Mouse (Mus musculus): ENCODE data around the gene Aox1. TPM values are rescaled to one million over a fixed set of nuclear protein-coding genes. Genes with fewer than 3 reads are reported as not detected.
"Not testable (repeated sequence)": the region's sequence is repeated elsewhere in the genome, so short reads cannot be mapped to it uniquely, and the experiment has no call there.

Aox1 gene
- polyA plus RNA-seq, 1 experiment: 0.32 TPM

DNA sequence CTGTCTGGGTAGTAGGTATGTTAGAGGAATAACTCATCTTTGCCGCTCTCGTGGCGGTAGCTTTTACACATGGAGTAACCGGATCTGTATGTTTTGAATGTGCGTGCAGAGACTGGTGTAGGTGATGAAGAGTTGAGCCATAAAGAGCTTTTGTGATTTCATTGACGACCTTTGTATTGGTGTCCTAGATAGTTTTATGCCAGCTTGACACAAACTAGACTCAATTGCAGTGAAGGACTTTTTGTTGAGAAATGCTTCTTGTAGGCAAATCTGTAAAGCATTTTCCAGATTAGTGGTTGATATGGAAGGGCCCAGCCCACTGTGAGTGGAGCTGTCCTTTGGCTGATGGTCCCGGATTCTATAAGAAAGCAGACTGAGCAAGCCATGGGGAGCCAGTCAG is 10.9 kb upstream of the Aox1 start, which contains the start of gene Kctd18:
TSS of gene Kctd18 (minus strand) at position 101 of the 400 bp plus-strand sequence.
- peaks cover 9% of the 10 kb centered on the region for H3K36me3 ChIP-seq (ENCODE audit: control insufficient read depth, insufficient read depth, low read length)
- no peak within 1 kb of the TSS for H3K27ac ChIP-seq (ENCODE audit: insufficient read depth, low read depth, low read length)
- WGBS: 96% methylated on average over 7 of the region's 7 CpGs
- no peaks in the 10 kb centered on the region for H3K27me3 ChIP-seq (ENCODE audit: control insufficient read depth, insufficient read depth, low read length)
- H3K4me3 ChIP-seq (ENCODE audit: low read depth, low read length): no peak within 1 kb of the TSS
- H3K4me1 ChIP-seq (ENCODE audit: control insufficient read depth, insufficient read depth, insufficient read length, low read length): no peaks in the 10 kb centered on the region
- TF ChIP-seq POLR2A (IDR thresholded peaks at IDR 0.05; ENCODE audit: low read depth, low read length): no peak
- TF ChIP-seq CTCF (IDR thresholded peaks at IDR 0.05; ENCODE audit: extremely low read depth, insufficient read length, insufficient replicate concordance, low read depth, low read length): no peak

- Histone ChIP-seq H3K4me1 (ENCODE audit: control insufficient read depth, insufficient read depth, insufficient read length, low read length) (no peaks in the 10 kb centered on the region), H3K27ac (ENCODE audit: insufficient read depth, low read depth, low read length) (no peak overlapping the region), H3K27me3 (ENCODE audit: control insufficient read depth, insufficient read depth, low read length) (no peaks in the 10 kb centered on the region), H3K36me3 (ENCODE audit: control insufficient read depth, insufficient read depth, low read length) (0 out of 2 replicates have a peak, but pooled peaks cover 5% of the 10 kb centered on the region), H3K4me3 (ENCODE audit: low read depth, low read length) (no peak overlapping the region)
- 82% methylated on average over 7 of the region's 7 CpGs for WGBS
- TF ChIP-seq CTCF (IDR thresholded peaks at IDR 0.05; ENCODE audit: extremely low read depth, insufficient read length, insufficient replicate concordance, low read depth, low read length) (no peak), POLR2A (IDR thresholded peaks at IDR 0.05; ENCODE audit: low read depth, low read length) (no peak)
Measured at GRCm38 (mm10) chr1:58027707-58028106, 2.0 kb upstream of the Aox1 start.

- TF ChIP-seq POLR2A (IDR thresholded peaks at IDR 0.05; ENCODE audit: low read depth, low read length) (no peak), CTCF (IDR thresholded peaks at IDR 0.05; ENCODE audit: extremely low read depth, insufficient read length, insufficient replicate concordance, low read depth, low read length) (no peak)
- no peaks in the 10 kb centered on the region for H3K36me3 ChIP-seq (ENCODE audit: control insufficient read depth, insufficient read depth, low read length)
- H3K4me1 ChIP-seq (ENCODE audit: control insufficient read depth, insufficient read depth, insufficient read length, low read length): no peaks in the 10 kb centered on the region
- peak overlapping the region; percentile 63 for H3K4me3 ChIP-seq (ENCODE audit: low read depth, low read length)
- no peaks in the 10 kb centered on the region for H3K27me3 ChIP-seq (ENCODE audit: control insufficient read depth, insufficient read depth, low read length)
- WGBS: 42% methylated on average over 13 of the region's 13 CpGs
- peak overlapping the region; percentile 75 for H3K27ac ChIP-seq (ENCODE audit: insufficient read depth, low read depth, low read length)
Measured at GRCm38 (mm10) chr1:58030156-58030871, 583 bp downstream of the Aox1 start.

DNA sequence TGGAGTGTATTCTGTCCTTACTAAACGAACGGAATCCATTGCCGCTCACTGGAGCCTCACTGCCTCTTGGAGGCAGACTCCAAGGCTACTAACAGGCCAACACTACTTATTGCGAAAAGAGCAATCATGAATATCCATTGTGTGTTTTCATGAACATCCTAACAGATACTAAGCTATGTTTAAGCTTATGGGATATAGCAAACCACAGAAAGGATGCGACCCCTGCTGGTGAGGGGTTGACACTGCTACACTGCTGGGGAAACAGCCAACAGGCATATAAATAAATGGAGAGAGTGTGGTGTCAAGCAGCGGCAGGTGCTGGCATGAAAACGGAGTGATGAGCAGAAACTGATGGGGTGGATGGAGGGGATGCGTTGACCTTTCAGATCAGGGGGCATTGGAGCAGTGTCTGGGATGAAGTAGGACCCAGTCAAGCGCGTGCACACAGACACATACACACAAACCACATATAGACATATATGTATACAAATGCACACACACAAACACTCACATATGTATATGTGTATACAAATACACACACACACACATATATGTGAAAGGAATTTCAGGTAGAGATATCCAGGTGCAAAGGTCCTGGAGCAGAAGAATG is 1.5 kb downstream of the Aox1 start:
- WGBS: 61% methylated on average over 10 of the region's 10 CpGs
- Histone ChIP-seq H3K27ac (ENCODE audit: insufficient read depth, low read depth, low read length) (no peak overlapping the region), H3K36me3 (ENCODE audit: control insufficient read depth, insufficient read depth, low read length) (no peaks in the 10 kb centered on the region), H3K4me1 (ENCODE audit: control insufficient read depth, insufficient read depth, insufficient read length, low read length) (no peaks in the 10 kb centered on the region), H3K27me3 (ENCODE audit: control insufficient read depth, insufficient read depth, low read length) (no peaks in the 10 kb centered on the region), H3K4me3 (ENCODE audit: low read depth, low read length) (no peak overlapping the region)
- TF ChIP-seq CTCF (IDR thresholded peaks at IDR 0.05; ENCODE audit: extremely low read depth, insufficient read length, insufficient replicate concordance, low read depth, low read length): peak; percentile 84; the same call in 1 of the 2 replicates
- no peak for TF ChIP-seq POLR2A (IDR thresholded peaks at IDR 0.05; ENCODE audit: low read depth, low read length)

DNA sequence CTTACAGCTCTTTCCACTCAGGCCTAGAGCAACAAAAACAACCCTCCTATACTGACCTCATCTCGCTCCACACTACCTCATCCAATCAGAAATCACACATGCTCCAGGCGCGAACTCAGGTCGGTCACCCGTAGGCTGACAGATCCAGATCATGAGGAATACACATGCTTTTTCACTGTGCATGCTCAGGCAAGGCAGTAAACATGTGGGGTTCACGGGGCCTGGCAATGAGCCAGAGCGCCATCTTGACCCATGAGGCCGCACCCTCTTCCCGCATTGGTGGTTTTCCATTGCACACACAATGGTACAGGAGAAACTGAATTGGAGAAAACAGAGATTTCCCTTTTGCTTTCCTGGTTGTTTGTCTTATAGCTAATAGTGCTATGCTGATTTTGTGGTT is 7.6 kb downstream of the Aox1 start:
- WGBS: 88% methylated on average over 9 of the region's 9 CpGs
- not testable (repeated sequence) for H3K27me3 ChIP-seq (ENCODE audit: control insufficient read depth, insufficient read depth, low read length); H3K4me1 ChIP-seq (ENCODE audit: control insufficient read depth, insufficient read depth, insufficient read length, low read length); H3K27ac ChIP-seq (ENCODE audit: insufficient read depth, low read depth, low read length); H3K4me3 ChIP-seq (ENCODE audit: low read depth, low read length); H3K36me3 ChIP-seq (ENCODE audit: control insufficient read depth, insufficient read depth, low read length)

DNA sequence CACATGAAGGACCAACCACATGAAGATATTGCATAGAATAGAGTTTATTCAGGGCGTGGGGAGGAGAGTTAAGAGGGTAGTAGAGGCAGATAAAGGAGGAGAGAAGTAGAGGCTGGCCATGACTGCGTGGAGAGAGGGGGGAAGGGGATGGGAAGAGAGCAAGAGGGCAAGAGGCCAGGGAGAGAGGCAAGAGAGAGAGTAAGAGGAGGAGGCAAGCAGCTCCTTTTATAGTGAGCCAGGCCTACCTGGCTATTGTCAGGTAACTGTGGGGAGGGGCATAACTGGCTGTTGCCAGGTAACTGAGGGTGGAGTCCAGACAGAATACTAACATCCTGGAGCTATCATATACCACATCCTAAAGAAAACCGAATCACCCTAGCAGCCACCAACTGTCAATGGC is 15.3 kb downstream of the Aox1 start:
- Histone ChIP-seq H3K27ac (ENCODE audit: insufficient read depth, low read depth, low read length) (no peak overlapping the region), H3K4me3 (ENCODE audit: low read depth, low read length) (no peak overlapping the region), H3K27me3 (ENCODE audit: control insufficient read depth, insufficient read depth, low read length) (no peaks in the 10 kb centered on the region), H3K36me3 (ENCODE audit: control insufficient read depth, insufficient read depth, low read length) (no peaks in the 10 kb centered on the region), H3K4me1 (ENCODE audit: control insufficient read depth, insufficient read depth, insufficient read length, low read length) (no peaks in the 10 kb centered on the region)
- TF ChIP-seq POLR2A (IDR thresholded peaks at IDR 0.05; ENCODE audit: low read depth, low read length): no peak
- TF ChIP-seq CTCF (IDR thresholded peaks at IDR 0.05; ENCODE audit: extremely low read depth, insufficient read length, insufficient replicate concordance, low read depth, low read length): no peak
- 39% methylated on average over 3 of the region's 3 CpGs for WGBS

GRCm38 (mm10) chr1:58045546-58045945 is 15.8 kb downstream of the Aox1 start:
- Histone ChIP-seq H3K36me3 (ENCODE audit: control insufficient read depth, insufficient read depth, low read length) (no peaks in the 10 kb centered on the region), H3K27ac (ENCODE audit: insufficient read depth, low read depth, low read length) (no peak overlapping the region)

More at GRCm38 (mm10) chr1:58045546-58045945, 15.8 kb downstream of the Aox1 start:
- Histone ChIP-seq H3K4me3 (ENCODE audit: low read depth, low read length) (no peak overlapping the region), H3K27me3 (ENCODE audit: control insufficient read depth, insufficient read depth, low read length) (no peaks in the 10 kb centered on the region), H3K4me1 (ENCODE audit: control insufficient read depth, insufficient read depth, insufficient read length, low read length) (no peaks in the 10 kb centered on the region)
- WGBS: 73% methylated on average over 5 of the region's 5 CpGs
- TF ChIP-seq POLR2A (IDR thresholded peaks at IDR 0.05; ENCODE audit: low read depth, low read length): no peak
- TF ChIP-seq CTCF (IDR thresholded peaks at IDR 0.05; ENCODE audit: extremely low read depth, insufficient read length, insufficient replicate concordance, low read depth, low read length): no peak

Data from small intestine, adult 2 months (tissue).